Mouse (Mus musculus) gastrocnemius, postnatal 4 days (tissue): ENCODE measurements around the gene Gm11037. TPM values are rescaled to one million over a fixed set of nuclear protein-coding genes. Genes with fewer than 3 reads are reported as not detected.

Experiments used
- DNase-seq, 2 experiments: peaks; one replicate each; pipeline ENCODE4 v3.0.0; 2021 to 2022; ENCODE audit warnings: low spot score in 2 of 2, mixed read lengths in 2 of 2
- total RNA-seq, 2 experiments: library from RNA; stranded (reverse); gene quantifications; 2 replicates each; pipeline ENCODE4 v1.2.3; 2021

The Gm11037 gene
- total RNA-seq, 2 experiments from 2014 or later, result not detected

- DNase-seq, result peak; percentile 53 to 71
Observed at GRCm38 (mm10) chr2:131179246-131179886, 46.1 kb downstream of the Gm11037 start.

GRCm38 (mm10) chr2:131179990-131180587, 46.8 kb downstream of the Gm11037 start, which contains the start of gene Cenpb:
Gene Cenpb, minus strand, starts transcription at chr2:131180067.
- peak; percentile 80 to 85 for DNase-seq

Other genes starting within 250 kb of the Gm11037 start
- gene 4930402H24Rik, start 227.1 kb upstream of the Gm11037 start, total RNA-seq, result 10 to 100 TPM; 23.7 to 27.3 TPM
- gene Atrn, start 227.0 kb upstream of the Gm11037 start, total RNA-seq, result 10 to 100 TPM; 24.3 to 25.5 TPM
- gene Gfra4, start 90.4 kb upstream of the Gm11037 start, total RNA-seq, result 1 to 10 TPM; 5.5 to 6.5 TPM
- 10 to 100 TPM; 13.2 to 15.2 TPM for gene Adam33, start 69.7 kb upstream of the Gm11037 start, total RNA-seq
- gene Siglec1, start 46.7 kb upstream of the Gm11037 start, total RNA-seq, result 1 to 10 TPM; 2.5 to 2.9 TPM
- 10 to 100 TPM; 30.6 to 32.6 TPM for gene Hspa12b, start 6.2 kb upstream of the Gm11037 start, total RNA-seq
- gene 1700037H04Rik, start 26.6 kb downstream of the Gm11037 start, total RNA-seq, result 10 to 100 TPM; 11.7 to 14.5 TPM
- gene Cenpb, start 46.6 kb downstream of the Gm11037 start, total RNA-seq, result 10 to 100 TPM; 63.8 to 70.1 TPM
- gene Cdc25b, start 53.5 kb downstream of the Gm11037 start, total RNA-seq, result 10 to 100 TPM; 18.0 to 22.4 TPM
- gene Spef1, start 53.8 kb downstream of the Gm11037 start, total RNA-seq, result 1 to 10 TPM; 5.8 to 6.6 TPM
- gene Ap5s1, start 73.6 kb downstream of the Gm11037 start, total RNA-seq, result 10 to 100 TPM; 17.4 to 21.7 TPM
- gene Mavs, start 100.6 kb downstream of the Gm11037 start, total RNA-seq, result 10 to 100 TPM; 23.5 to 26.9 TPM
- 10 to 100 TPM; 41.3 to 44.0 TPM for gene Pank2, start 129.0 kb downstream of the Gm11037 start, total RNA-seq
- gene Rnf24, start 219.4 kb downstream of the Gm11037 start, total RNA-seq, result 1 to 10 TPM; 6.0 to 7.0 TPM